Mouse (Mus musculus) heart, adult 10 weeks (tissue): Measurements from ENCODE around the gene Mypop. TPM values are rescaled to one million over a fixed set of nuclear protein-coding genes. Genes with fewer than 3 reads are reported as not detected.

ENCODE experiments used
- polyA plus RNA-seq: library from polyadenylated mRNA; stranded (reverse); fragments of 350-450 nt; fragmentation: Illumina TruSeq; extraction: RNeasy Lipid Tissue Mini Kit (QIAGEN cat#74804); gene quantifications from one replicate; pipeline ENCODE4 v1.2.3, GENCODE M21; 2014; ENCODE audit warnings: low read depth, low replicate concordance

The Mypop gene
- polyA plus RNA-seq: 3.9 TPM

DNA sequence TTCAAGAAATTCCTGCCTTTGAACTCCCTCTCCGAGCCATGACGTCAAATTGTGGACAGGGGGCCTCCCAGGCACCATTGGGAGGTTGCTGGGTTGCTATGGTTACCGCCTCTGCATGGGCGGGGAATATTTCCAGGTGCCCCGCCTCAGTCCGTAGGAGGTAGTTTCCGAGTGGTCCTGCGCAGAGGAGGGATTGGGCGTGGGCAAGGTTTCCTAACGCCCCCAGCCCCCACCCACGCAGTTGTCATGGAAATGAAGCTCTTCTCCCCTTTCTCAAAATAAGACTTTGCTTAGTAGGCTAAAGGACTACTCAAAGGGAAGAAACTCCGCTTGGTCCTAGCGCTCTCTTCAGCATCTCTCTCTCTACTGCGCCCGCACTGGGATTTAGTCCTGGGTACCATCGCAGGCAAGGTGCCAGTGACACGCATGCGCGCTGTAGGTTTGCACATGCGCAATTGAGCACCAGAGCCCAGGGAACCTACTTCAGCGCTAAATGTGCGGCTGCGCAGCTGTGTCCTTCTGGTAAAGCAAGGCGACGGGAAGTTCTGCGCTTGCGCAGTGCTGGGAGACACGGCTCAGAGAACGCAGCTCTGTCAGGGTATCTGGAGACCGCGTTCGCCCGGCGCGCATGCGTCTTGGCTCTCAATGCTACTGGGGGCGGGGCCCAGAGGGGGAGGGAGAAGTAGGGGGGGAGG is at the start of gene Mypop:
Gene Mypop, plus strand, starts transcription at position 645 of the 695 bp plus-strand sequence.

DNA sequence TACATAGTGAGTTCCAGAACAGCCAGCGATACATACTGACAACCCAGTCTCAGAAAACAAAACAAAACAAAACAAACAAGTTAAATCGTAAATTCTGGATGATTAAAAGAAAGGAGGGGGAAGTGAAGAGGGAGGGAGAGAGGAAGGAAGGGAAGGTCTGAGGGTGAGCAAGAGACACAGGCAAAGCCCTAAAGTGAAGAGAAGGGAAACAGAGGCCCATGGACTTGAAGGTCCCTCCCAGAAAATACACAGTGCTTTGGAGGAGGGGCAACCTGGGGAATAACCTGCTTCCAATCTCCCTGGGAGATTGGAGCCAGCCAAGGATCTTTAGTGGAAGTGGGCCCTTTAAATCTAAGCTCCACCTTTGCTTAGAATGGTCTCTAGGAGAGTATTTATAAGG is 3.9 kb upstream of the Mypop start, which contains the start of gene Nanos2:
Gene Nanos2, plus strand, starts transcription at position 301 of the 400 bp plus-strand sequence.

DNA sequence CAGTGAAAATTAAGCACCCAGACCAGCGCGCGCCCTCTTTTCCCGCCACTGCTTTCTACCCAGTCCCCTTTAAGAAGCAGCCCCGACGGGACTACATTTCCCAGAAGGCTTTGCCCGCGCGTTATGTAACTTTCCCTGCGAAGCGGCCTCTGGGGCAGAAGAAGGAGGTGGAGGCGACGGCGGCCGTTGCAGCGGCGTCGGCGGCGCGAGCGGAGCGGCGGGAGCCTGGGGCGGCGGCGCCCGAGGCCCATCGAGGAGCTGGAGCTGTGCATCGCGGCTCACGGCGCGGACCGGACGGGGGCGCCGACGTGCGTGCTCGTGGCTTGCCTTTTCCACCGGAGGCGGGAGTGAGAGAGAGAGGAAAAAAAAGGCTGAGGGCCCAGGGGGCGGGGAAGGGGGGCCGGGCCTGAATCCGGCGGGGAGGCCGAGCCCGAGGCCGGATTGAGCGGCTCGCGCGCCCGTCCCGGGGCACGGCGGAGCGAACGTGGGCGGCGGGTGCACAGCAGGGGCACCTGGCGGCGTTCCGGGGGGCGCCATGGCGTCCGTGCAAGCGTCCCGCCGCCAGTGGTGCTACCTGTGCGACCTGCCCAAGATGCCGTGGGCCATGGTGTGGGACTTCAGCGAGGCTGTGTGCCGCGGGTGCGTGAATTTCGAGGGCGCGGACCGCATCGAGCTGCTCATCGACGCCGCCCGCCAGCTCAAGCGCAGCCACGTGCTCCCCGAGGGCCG is 13.0 kb downstream of the Mypop start, which contains the start of gene Irf2bp1:
Gene Irf2bp1, plus strand, starts transcription at position 143 of the 729 bp plus-strand sequence.

DNA sequence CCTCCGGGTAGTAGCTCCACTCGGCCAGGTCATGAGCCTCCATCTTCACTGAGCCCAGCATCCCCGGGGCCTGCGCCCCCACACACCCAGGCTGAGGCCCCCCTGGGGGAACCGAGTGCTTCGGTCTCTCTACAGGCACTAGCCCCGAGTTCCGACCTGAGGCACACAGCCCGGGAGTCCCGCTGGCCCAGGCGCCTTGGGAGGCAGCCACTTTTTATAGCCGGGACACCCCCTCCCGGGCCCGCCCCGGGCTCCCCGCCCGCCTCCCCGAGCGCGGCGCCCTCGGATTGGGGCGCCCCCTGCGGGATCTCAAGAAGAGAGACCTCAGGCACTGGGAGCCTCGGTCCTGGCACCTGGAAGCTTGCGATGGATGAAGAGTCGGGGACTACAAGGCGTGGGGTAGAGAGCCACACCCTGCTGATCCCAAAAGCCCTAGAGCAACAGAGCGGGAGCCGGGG is 32.3 kb downstream of the Mypop start, which contains the start of gene Foxa3:
Gene Foxa3, minus strand, starts transcription at position 182 of the 458 bp plus-strand sequence.

DNA sequence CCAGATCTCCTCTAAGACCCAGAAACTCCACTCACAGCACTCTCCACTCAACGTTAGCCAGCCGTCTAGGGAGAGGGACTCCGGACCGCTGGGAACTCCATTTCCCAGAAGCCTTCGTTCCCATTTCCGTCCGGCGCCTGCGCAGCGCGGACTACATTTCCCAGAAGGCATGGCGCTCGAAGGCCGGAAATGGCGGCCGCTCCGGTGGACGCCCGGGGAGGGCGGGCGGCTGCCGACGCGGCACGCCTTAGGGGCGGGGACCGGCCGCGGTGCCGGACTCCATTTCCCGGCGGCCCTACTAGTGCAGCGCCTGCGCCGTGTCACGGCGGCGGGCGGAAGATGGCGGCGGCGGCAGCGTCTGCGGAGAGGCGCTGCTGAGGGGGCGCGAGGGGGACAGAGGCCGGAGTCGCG is 33.1 kb downstream of the Mypop start, which contains the start of gene Sympk:
Gene Sympk, plus strand, starts transcription at position 282 of the 411 bp plus-strand sequence.

Other genes starting within 250 kb of the Mypop start
- not detected for gene Psg19, start 192.7 kb upstream of the Mypop start, polyA plus RNA-seq
- not detected for gene Psg17, start 169.6 kb upstream of the Mypop start, polyA plus RNA-seq
- 8.8 TPM for gene Mill2, start 151.3 kb upstream of the Mypop start, polyA plus RNA-seq
- gene Pglyrp1, start 119.9 kb upstream of the Mypop start, polyA plus RNA-seq: not detected
- 16.2 TPM for gene Ccdc61, start 80.8 kb upstream of the Mypop start, polyA plus RNA-seq
- gene Nova2, start 65.4 kb upstream of the Mypop start, polyA plus RNA-seq: 2.2 TPM
- not detected for gene Nanos2, start 3.8 kb upstream of the Mypop start, polyA plus RNA-seq
- gene Irf2bp1, start 12.8 kb downstream of the Mypop start, polyA plus RNA-seq: 15.7 TPM
- gene Foxa3, start 32.3 kb downstream of the Mypop start, polyA plus RNA-seq: not detected
- gene Sympk, start 33.1 kb downstream of the Mypop start, polyA plus RNA-seq: 84.9 TPM
- not detected for gene Rsph6a, start 63.4 kb downstream of the Mypop start, polyA plus RNA-seq
- gene Dmwd, start 85.0 kb downstream of the Mypop start, polyA plus RNA-seq: 61.5 TPM
- 569 TPM for gene Dmpk, start 92.6 kb downstream of the Mypop start, polyA plus RNA-seq
- gene Six5, start 103.3 kb downstream of the Mypop start, polyA plus RNA-seq: 11.9 TPM
- gene Gm4969, start 127.1 kb downstream of the Mypop start, polyA plus RNA-seq: not detected
- 4.0 TPM for gene Fbxo46, start 128.6 kb downstream of the Mypop start, polyA plus RNA-seq
- 5.1 TPM for gene Qpctl, start 158.0 kb downstream of the Mypop start, polyA plus RNA-seq
- gene Snrpd2, start 158.5 kb downstream of the Mypop start, polyA plus RNA-seq: 49.9 TPM
- gene Gipr, start 174.9 kb downstream of the Mypop start, polyA plus RNA-seq: 0.89 TPM
- 36.9 TPM for gene Eml2, start 185.2 kb downstream of the Mypop start, polyA plus RNA-seq
- gene Gpr4, start 221.3 kb downstream of the Mypop start, polyA plus RNA-seq: 8.0 TPM
- gene Opa3, start 237.1 kb downstream of the Mypop start, polyA plus RNA-seq: 69.0 TPM